Mouse (Mus musculus) intestine, embryonic 16.5 days (tissue): Measurements from ENCODE around the gene Vmn2r83. TPM values are rescaled to one million over a fixed set of nuclear protein-coding genes. Genes with fewer than 3 reads are reported as not detected.
"Not testable (repeated sequence)": the region's sequence is repeated elsewhere in the genome, so short reads cannot be mapped to it uniquely, and the experiment has no call there.

Experiments
- ATAC-seq: fragments of 200-750 bp; cut with Nextera tagmentation; 2 replicates; pipeline ENCODE4 v1.8.0; 2017; ENCODE audit warnings: moderate TSS enrichment, moderate library complexity
- H3K27ac ChIP-seq: fragments of 300-500 bp; sonication (generic); 2 replicates; pipeline ENCODE4 v1.5.1; 2014; ENCODE audit warnings: mild to moderate bottlenecking, low read length
- H3K27me3 ChIP-seq: fragments of 300-500 bp; sonication (generic); replicated peaks from 2 replicates; pipeline ENCODE4 v1.6.1; 2014; ENCODE audit warnings: low read length, control low read depth, mixed read lengths; ENCODE audit not compliant: control insufficient read depth, insufficient read depth
- H3K36me3 ChIP-seq: fragments of 300-500 bp; sonication (generic); 2 replicates; pipeline ENCODE4 v1.6.1; 2014; ENCODE audit warnings: low read length, control low read depth; ENCODE audit not compliant: control insufficient read depth, insufficient read depth
- H3K4me1 ChIP-seq: fragments of 300-500 bp; sonication (generic); 2 replicates; pipeline ENCODE4 v1.6.1; 2014; ENCODE audit warnings: low read length, control low read depth, mixed read lengths; ENCODE audit not compliant: control insufficient read depth, insufficient read depth
- H3K4me2 ChIP-seq: fragments of 300-500 bp; sonication (generic); 2 replicates; pipeline ENCODE4 v1.6.1; 2014; ENCODE audit warnings: low read depth, low read length, control low read depth
- H3K4me3 ChIP-seq: fragments of 300-500 bp; sonication (generic); 2 replicates; pipeline ENCODE4 v1.5.1; 2014; ENCODE audit warnings: mild to moderate bottlenecking, low read length
- H3K9ac ChIP-seq: fragments of 300-500 bp; sonication (generic); 2 replicates; pipeline ENCODE4 v1.6.1; 2014; ENCODE audit warnings: low read depth, low read length
- H3K9me3 ChIP-seq: fragments of 300-500 bp; sonication (generic); 2 replicates; pipeline ENCODE4 v1.6.1; 2016; ENCODE audit warnings: low read length, control low read depth; ENCODE audit not compliant: control insufficient read depth
- WGBS: fragments of 180-500 bp; shearing (Covaris S2); extraction: QIAGEN DNeasy Blood & Tissue Kit; methylation state at CpG from one replicate; pipeline ENCODE4 v1.1.7; 2014; 5-methylcytosine and 5-hydroxymethylcytosine counted together
- polyA plus RNA-seq: library from polyadenylated mRNA; unstranded; fragments of >200 nt; fragmentation: Nextera tagmentation; extraction: Ambion mirVana; gene quantifications from 2 replicates; pipeline ENCODE4 v1.2.1, GENCODE M21; 2015

Gene Vmn2r83
- not detected in 2 replicates for polyA plus RNA-seq

DNA sequence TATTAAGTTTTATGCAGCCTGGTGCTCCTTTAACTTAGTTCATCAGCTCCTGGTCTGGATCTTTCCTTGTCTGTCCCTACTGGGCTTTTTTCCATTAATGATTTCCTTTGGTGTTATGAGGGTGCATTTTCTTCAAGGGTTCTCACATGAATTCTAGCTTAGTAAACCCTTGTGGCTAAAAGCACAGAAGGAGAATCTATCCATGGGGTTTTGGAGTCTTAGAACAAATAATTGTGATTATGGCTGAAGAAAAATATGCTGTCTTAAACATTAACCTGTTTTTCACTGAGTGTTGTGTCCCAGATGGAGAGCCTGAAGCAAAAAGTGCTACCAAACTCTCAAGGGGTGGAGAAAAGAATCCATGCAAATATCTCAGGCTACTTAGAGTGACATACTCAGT is at the start of gene Vmn2r83:
Gene Vmn2r83, plus strand, starts transcription at position 301 of the 400 bp plus-strand sequence.
- H3K4me3 ChIP-seq: no peak within 1 kb of the TSS
- H3K9ac ChIP-seq: no peak within 1 kb of the TSS
- H3K36me3 ChIP-seq: no peaks in the 10 kb centered on the region
- ATAC-seq: no peak
- H3K4me1 ChIP-seq: no peaks in the 10 kb centered on the region
- H3K9me3 ChIP-seq: no peaks in the 10 kb centered on the region
- no peak within 1 kb of the TSS for H3K27ac ChIP-seq
- no peaks in the 10 kb centered on the region for H3K27me3 ChIP-seq
- no peak within 1 kb of the TSS for H3K4me2 ChIP-seq

DNA sequence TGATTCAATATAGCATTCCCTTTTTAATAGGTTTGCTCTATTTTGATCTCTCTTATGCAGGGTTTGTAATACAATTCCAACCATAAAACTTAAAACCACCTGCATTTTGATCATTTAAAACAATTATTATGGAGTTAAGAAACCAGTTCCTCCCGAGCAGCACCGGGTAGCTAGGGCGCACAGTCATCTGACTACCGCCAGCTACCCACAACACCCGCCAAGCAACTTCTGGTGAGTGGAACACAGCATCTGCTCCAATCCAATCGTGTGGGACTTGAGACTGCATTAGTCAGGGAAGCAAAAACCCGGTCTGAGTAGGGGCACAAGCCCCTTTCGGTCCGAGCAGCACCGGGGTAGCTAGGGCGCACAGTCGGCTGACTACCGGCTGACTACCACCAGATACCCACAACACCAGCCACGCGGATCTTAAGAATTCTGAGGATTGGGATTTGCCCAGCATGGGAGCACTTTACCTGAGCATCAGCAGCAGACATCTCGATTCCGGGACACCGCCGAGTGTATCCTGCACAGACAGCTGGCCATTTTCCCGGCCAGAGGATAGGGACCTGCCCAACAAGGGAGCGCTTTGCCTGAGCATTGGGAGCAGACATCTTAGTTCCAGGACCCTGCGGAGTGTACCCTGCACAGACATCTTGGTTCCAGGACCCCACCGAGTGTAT is 33.2 kb upstream of the Vmn2r83 start:
- ATAC-seq, H3K36me3 ChIP-seq, H3K4me1 ChIP-seq, H3K27ac ChIP-seq, H3K9ac ChIP-seq, H3K9me3 ChIP-seq, H3K27me3 ChIP-seq, H3K4me2 ChIP-seq, H3K4me3 ChIP-seq: not testable (repeated sequence)
- 84% methylated on average over 23 of the region's 23 CpGs for WGBS

DNA sequence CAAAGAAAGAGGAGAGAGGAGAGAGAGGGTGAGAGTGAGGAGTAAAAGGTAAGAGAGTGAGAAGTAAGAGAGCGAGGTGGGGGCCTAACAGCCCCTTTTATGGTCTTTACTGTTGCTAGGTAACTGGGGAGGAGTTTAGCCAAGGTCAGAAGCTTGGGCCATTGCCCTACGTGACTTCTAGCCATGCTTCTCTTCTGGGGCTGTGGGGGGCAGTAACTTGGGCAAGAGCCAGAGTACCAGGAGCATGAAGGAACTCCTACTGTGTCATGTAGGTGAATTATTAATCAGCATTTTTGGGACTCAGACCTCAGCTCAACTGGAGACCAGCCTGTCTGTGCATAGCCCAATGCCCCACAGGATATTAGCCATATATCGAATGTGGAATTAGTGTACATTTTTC is 27.4 kb downstream of the Vmn2r83 start:
- Histone ChIP-seq H3K27me3 (no peaks in the 10 kb centered on the region), H3K36me3 (no peaks in the 10 kb centered on the region), H3K9ac (no peak overlapping the region), H3K9me3 (0 out of 2 replicates have a peak, but pooled peaks cover 3% of the 10 kb centered on the region), H3K27ac (no peak overlapping the region), H3K4me1 (no peaks in the 10 kb centered on the region), H3K4me2 (no peak overlapping the region), H3K4me3 (no peak overlapping the region)
- 57% methylated on average over 3 of the region's 3 CpGs for WGBS
- no peak for ATAC-seq

DNA sequence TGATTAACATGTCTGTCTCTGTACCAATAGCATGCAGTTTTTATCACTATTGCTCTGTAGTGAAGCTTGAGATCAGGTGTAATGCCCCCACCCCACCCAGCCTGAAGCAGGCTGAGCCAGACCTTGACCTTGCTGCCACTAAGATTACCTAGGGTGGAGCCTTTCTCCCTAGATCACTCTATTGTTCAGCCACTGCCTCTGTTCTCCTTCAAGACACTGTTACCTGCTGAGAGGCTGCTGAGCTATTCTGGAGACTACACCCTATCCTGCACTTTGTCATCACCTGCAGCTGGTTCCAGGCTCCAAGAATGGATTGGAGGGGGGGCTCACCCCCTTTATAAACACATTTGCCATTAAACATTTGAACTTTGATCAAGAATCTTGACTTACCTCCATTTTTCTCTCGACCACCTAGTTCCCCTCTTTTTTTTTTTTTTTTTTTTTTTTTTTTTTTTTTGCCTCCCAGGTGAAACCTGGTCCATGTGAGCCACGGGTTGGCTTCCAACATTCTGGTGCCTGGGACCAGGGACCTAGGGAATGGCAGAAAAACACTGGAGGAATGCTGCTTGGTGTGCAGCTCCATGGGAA is 28.3 kb downstream of the Vmn2r83 start:
- ATAC-seq: no peak
- Histone ChIP-seq H3K4me1 (no peaks in the 10 kb centered on the region), H3K27ac (no peak overlapping the region), H3K36me3 (no peaks in the 10 kb centered on the region), H3K27me3 (no peaks in the 10 kb centered on the region), H3K9me3 (0 out of 2 replicates have a peak, but pooled peaks cover 3% of the 10 kb centered on the region), H3K4me2 (no peak overlapping the region), H3K4me3 (no peak overlapping the region), H3K9ac (no peak overlapping the region)
- 50% methylated on average over 2 of the region's 2 CpGs for WGBS

DNA sequence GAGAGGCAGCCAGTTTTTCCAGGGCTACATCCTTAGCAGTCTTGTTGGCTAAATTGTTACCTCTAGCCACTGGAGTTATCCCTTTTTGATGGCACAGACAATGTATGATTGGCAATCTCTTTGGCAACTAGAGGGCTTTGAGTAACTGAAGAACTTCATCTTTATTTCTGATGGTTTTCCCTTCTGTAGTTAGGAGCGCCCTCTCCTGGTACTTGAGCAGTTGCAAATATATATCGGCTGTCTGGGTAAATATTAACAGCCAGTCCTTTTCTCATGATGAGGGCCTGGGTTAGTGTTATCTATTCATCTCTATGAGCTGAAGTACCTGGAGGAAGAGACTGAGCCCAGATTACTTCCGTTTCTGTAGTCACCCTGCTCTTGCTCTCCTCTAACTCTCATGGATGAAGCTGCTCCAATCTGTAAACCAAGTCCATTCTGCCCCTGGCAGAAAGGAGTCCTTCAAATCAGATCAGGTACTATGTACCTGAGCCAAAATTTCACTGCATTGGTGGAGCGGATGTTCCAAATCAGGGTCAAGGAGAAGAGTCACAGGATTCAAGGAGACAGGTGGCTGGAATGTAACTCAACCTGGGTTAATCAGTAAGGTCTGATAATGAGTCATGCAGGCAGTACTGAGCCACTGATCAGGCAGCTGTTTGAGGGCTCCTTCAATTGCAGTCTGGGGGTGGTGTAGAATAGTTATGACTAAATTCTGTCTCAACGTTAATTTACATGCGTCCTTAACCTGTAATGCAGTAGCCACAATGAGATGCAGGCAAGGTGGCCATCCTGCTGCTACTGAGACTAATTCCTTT is 34.5 kb downstream of the Vmn2r83 start:
- peak; percentile 92 for ATAC-seq
- Histone ChIP-seq H3K36me3 (no peaks in the 10 kb centered on the region), H3K4me3 (no peak overlapping the region), H3K9ac (no peak overlapping the region), H3K4me2 (no peak overlapping the region), H3K27ac (no peak overlapping the region), H3K27me3 (no peaks in the 10 kb centered on the region), H3K4me1 (no peaks in the 10 kb centered on the region), H3K9me3 (0 out of 2 replicates have a peak, but pooled peaks cover 3% of the 10 kb centered on the region)
- 54% methylated on average over 6 of the region's 6 CpGs for WGBS

DNA sequence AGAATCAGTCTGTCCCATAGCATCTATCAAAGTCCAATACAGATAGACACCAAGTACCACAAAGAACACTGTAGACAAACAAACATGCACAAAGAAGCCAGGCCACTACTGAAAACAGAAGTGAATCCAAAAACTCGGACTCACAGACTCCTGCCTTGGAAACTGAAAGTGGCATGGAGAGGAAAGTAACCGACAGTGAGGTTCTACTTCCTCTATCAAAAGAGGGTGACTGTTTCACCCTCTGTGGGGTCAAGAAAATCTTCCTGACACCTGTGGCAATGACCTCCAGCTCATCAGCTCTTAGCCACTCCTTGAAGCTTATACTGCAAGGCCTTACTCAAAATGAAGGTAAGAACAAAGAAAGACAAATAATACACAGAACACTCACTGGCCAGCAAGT is 38.2 kb downstream of the Vmn2r83 start:
- Histone ChIP-seq H3K27me3 (no peaks in the 10 kb centered on the region), H3K4me3 (no peak overlapping the region), H3K36me3 (no peaks in the 10 kb centered on the region), H3K4me2 (no peak overlapping the region), H3K9me3 (no peaks in the 10 kb centered on the region), H3K4me1 (no peaks in the 10 kb centered on the region), H3K9ac (no peak overlapping the region), H3K27ac (no peak overlapping the region)
- WGBS: 76% methylated on average over 2 of the region's 2 CpGs
- no peak for ATAC-seq

DNA sequence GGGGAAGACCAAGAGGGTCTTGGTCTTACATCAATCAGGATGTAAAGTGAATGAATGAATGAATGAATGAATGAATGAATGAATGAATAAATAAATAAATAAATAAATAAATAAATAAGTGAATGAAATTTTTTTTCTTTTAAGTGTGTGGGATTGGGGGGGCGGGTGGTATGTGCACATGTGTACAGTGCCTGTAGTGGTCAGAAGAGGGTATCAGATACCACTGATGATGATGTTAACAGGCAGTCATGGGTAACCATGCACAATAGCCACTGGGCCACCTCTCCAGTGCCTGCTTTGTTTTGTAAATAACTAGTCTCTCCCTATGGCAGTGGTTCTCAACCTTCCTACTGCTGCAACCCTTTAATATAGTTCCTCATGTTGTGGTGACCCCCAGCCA is 55.9 kb downstream of the Vmn2r83 start:
- no peak for ATAC-seq
- Histone ChIP-seq H3K27me3 (no peaks in the 10 kb centered on the region), H3K9ac (no peak overlapping the region), H3K4me2 (no peak overlapping the region), H3K36me3 (peaks cover 10% of the 10 kb centered on the region), H3K9me3 (no peaks in the 10 kb centered on the region), H3K4me3 (no peak overlapping the region), H3K27ac (no peak overlapping the region), H3K4me1 (no peaks in the 10 kb centered on the region)
- WGBS: 80% methylated on average over 1 of the region's 1 CpGs

DNA sequence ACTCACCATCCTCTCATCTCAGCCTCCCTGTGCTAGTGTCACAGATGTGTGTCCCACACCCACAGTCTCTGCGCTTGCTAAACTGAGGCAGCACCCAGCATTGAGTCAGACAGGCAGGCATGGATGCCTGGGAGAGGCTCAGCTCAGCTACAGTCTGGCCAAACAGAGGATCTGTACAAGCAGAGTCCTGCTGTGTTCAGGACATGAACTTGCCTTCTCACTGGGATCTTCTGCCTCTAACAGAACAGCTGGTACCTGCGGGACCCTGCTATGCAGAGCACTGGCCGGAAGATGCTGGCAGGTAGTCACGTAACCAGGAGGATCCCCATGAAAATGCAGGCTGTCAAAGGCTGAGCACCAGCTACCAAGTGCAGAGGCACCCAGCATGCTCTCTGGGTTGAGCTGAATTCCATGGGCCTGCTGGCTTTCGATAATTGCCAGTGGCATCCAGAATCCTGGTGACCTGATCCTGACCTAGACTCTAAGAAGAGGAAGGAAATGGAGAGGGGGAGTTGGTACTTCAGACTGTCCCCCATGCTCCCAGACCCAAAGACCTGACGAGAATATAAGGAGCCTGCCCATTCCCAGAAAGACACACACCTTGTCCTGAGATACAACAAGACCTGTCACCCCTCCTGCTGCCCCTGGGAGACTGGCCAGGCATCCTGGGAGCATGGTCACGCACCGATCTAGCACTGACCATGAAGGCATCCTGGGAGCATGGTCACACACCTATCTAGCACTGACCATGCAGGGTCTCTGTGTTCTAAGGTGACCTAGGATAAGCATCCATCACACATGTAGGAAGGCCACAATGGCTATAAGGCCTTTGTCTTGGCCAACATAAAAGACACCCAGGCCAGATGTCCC is 57.2 kb downstream of the Vmn2r83 start:
- 91% methylated on average over 8 of the region's 8 CpGs for WGBS
- ATAC-seq: no peak

More for the DNA sequence above, 57.2 kb downstream of the Vmn2r83 start:
- no peak overlapping the region for H3K4me2 ChIP-seq
- H3K27me3 ChIP-seq: no peaks in the 10 kb centered on the region
- peaks cover 13% of the 10 kb centered on the region for H3K36me3 ChIP-seq
- H3K27ac ChIP-seq: no peak overlapping the region
- no peak overlapping the region for H3K4me3 ChIP-seq
- H3K4me1 ChIP-seq: peaks cover 7% of the 10 kb centered on the region; the same call in 1 of the 2 replicates
- no peak overlapping the region for H3K9ac ChIP-seq
- no peaks in the 10 kb centered on the region for H3K9me3 ChIP-seq
